Mouse (Mus musculus) limb, embryonic 14.5 days (tissue): Measurements from ENCODE around the gene Rnf24. TPM values are rescaled to one million over a fixed set of nuclear protein-coding genes. Genes with fewer than 3 reads are reported as not detected.
"Not testable (repeated sequence)": the region's sequence is repeated elsewhere in the genome, so short reads cannot be mapped to it uniquely, and the experiment has no call there.

Experiments
- ATAC-seq: fragments of 200-750 bp; cut with Nextera tagmentation; 2 replicates; pipeline ENCODE4 v1.8.0; 2017; ENCODE audit warnings: low read depth, moderate number of reproducible peaks, moderate TSS enrichment; ENCODE audit not compliant: low FRiP score
- DNase-seq: peaks from one replicate; pipeline ENCODE4 v3.0.0-alpha.2; 2015; ENCODE audit warnings: low spot score
- H3K27ac ChIP-seq: fragments of 300-500 bp; sonication (generic); replicated peaks from 2 replicates; pipeline ENCODE4 v1.5.1; 2014; ENCODE audit warnings: low read depth, mild to moderate bottlenecking, low read length, moderate library complexity, mixed read lengths
- H3K27me3 ChIP-seq: fragments of 300-500 bp; sonication (generic); 2 replicates; pipeline ENCODE4 v1.6.1; 2014; ENCODE audit warnings: low read length, mixed read lengths; ENCODE audit not compliant: control insufficient read depth, insufficient read depth
- H3K36me3 ChIP-seq: fragments of 300-500 bp; sonication (generic); 2 replicates; pipeline ENCODE4 v1.6.1; 2014; ENCODE audit warnings: mild to moderate bottlenecking, low read length, moderate library complexity, mixed read lengths; ENCODE audit not compliant: control insufficient read depth, insufficient read depth
- H3K4me1 ChIP-seq: fragments of 300-500 bp; sonication (generic); 2 replicates; pipeline ENCODE4 v1.6.1; 2014; ENCODE audit warnings: antibody characterized with exemption, low read length, mixed read lengths; ENCODE audit not compliant: control insufficient read depth, insufficient read depth
- H3K4me2 ChIP-seq: fragments of 300-500 bp; sonication (generic); replicated peaks from 2 replicates; pipeline ENCODE4 v1.6.1; 2014; ENCODE audit warnings: low read depth, mild to moderate bottlenecking, low read length, moderate library complexity; ENCODE audit not compliant: severe bottlenecking
- H3K4me3 ChIP-seq: fragments of 300-500 bp; sonication (generic); replicated peaks from 2 replicates; pipeline ENCODE4 v1.5.1; 2014; ENCODE audit warnings: low read length
- H3K9ac ChIP-seq: fragments of 300-500 bp; sonication (generic); 2 replicates; pipeline ENCODE4 v1.6.1; 2014; ENCODE audit warnings: mild to moderate bottlenecking, low read depth, low read length, moderate library complexity; ENCODE audit not compliant: severe bottlenecking
- H3K9me3 ChIP-seq: fragments of 300-500 bp; sonication (generic); 2 replicates; pipeline ENCODE4 v1.6.1; 2016; ENCODE audit warnings: low read length; ENCODE audit not compliant: control insufficient read depth
- POLR2A ChIP-seq: fragments of 200-500 bp; IDR thresholded peaks from 2 replicates; pipeline ENCODE4 v1.8.0; 2012; ENCODE audit warnings: inconsistent platforms, mild to moderate bottlenecking, moderate library complexity, borderline replicate concordance; ENCODE audit not compliant: insufficient read depth, insufficient read length; ENCODE audit errors: extremely low read depth
- WGBS: fragments of 180-500 bp; shearing (Covaris S2); extraction: QIAGEN DNeasy Blood & Tissue Kit; methylation state at CpG from one replicate; pipeline ENCODE4 v1.1.7; 2014; 5-methylcytosine and 5-hydroxymethylcytosine counted together
- polyA plus RNA-seq, 2 experiments: library from polyadenylated mRNA; depleted of rRNA in 1 of 2; stranded (reverse) in 1 of 2; unstranded in 1 of 2; fragments of >200 nt; fragmentation: Nextera tagmentation in 1 of 2; extraction: Ambion mirVana in 1 of 2; gene quantifications; 2 replicates each; pipeline versions ENCODE4 v1.2.1 to v1.2.3; 2012 to 2014

Gene Rnf24
- polyA plus RNA-seq, 2 experiments: 7.7 to 14.6 TPM

DNA sequence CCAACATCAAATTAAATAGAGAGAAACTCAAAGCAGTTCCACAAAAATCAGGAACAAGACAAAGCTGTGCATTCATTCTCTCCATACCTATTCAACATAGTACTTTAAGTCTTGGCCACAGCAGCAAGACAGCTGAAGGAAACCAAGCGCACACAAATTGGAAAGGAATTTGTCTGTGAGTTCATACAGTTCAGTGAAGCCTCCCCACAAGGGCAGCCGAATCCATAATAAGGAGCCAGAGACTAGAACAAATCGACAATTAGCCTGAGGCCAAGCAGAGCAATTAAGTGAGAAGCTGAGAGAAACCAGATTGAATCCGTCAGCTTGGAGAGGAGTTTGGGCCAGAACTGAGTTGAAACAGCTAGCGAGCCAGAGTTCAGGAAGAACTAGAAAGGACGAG, 33.3 kb downstream of the Rnf24 start:
- ATAC-seq (no peak), DNase-seq (no peak)
- no peak for TF ChIP-seq POLR2A
- Histone ChIP-seq H3K27ac (no peak overlapping the region), H3K36me3 (no peaks in the 10 kb centered on the region), H3K4me2 (no peak overlapping the region), H3K9ac (no peak overlapping the region), H3K4me3 (no peak overlapping the region), H3K4me1 (peaks cover 5% of the 10 kb centered on the region; the same call in 1 of the 2 replicates), H3K27me3 (no peaks in the 10 kb centered on the region), H3K9me3 (no peaks in the 10 kb centered on the region)
- 83% methylated on average over 6 of the region's 6 CpGs for WGBS

DNA sequence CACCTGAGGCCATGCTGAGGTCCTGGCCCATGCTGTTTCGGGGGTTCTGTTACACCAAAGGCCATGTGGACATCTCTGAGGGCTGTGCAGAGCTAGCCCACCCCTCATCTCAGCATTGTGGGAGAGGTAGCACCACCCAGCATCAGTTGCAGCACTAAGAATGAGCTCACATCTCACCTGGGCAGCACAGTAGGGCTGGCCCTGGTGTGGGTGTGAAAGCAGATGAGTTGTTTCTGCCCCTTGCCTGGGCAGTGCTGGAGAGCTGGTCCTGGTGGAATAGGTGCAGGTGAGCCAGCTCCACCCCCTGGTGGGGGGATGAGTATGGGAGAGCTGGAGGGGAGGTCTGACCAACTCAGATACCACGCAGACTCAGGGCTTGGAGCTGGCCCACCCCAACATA, 36.5 kb downstream of the Rnf24 start:
- DNase-seq (no peak), ATAC-seq (no peak)
- Histone ChIP-seq H3K9me3 (no peaks in the 10 kb centered on the region), H3K27me3 (no peaks in the 10 kb centered on the region), H3K27ac (no peak overlapping the region), H3K4me2 (no peak overlapping the region), H3K4me3 (no peak overlapping the region), H3K36me3 (peaks cover 8% of the 10 kb centered on the region; the same call in 1 of the 2 replicates), H3K9ac (no peak overlapping the region), H3K4me1 (peaks cover 3% of the 10 kb centered on the region; the same call in 1 of the 2 replicates)
- TF ChIP-seq POLR2A: no peak
- 92% methylated on average over 2 of the region's 2 CpGs for WGBS

DNA sequence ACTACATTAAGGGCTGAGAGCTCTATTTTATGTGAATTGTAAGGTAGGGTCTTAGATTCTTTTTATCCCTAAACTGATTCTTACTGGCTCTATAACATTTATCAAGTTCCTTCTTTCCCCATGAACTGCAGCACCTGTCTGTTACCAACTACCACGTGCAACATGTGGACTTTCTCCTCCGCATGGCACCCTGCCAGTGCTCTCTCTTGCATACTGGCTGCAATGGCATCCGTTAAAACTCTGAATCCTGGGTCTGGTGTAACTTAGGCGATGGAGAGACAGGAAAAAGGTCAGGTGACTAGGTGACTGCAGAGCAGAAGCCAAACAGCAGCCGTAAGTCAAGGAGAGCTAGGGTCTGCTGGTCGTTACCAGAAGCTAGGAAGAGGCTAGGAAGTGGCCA, 43.4 kb downstream of the Rnf24 start:
- Histone ChIP-seq H3K4me3 (no peak overlapping the region), H3K27ac (no peak overlapping the region), H3K9ac (no peak overlapping the region), H3K36me3 (peaks cover 13% of the 10 kb centered on the region), H3K4me1 (no peaks in the 10 kb centered on the region), H3K4me2 (no peak overlapping the region), H3K9me3 (no peaks in the 10 kb centered on the region), H3K27me3 (no peaks in the 10 kb centered on the region)
- no peak for DNase-seq
- no peak for ATAC-seq
- no peak for TF ChIP-seq POLR2A
- WGBS: 37% methylated on average over 6 of the region's 6 CpGs

- TF ChIP-seq POLR2A: no peak
- Histone ChIP-seq H3K27me3 (no peaks in the 10 kb centered on the region), H3K4me3 (no peak overlapping the region), H3K4me1 (no peaks in the 10 kb centered on the region), H3K9me3 (no peaks in the 10 kb centered on the region), H3K36me3 (peaks cover 25% of the 10 kb centered on the region), H3K9ac (no peak overlapping the region), H3K27ac (no peak overlapping the region), H3K4me2 (no peak overlapping the region)
- DNase-seq (no peak), ATAC-seq (no peak)
- whole genome bisulfite sequencing: 82% methylated on average over 2 of the region's 2 CpGs
Observed at GRCm38 (mm10) chr2:131307822-131308221, 44.9 kb downstream of the Rnf24 start.

- DNase-seq (no peak), ATAC-seq (no peak)
- H3K4me3 ChIP-seq: no peak overlapping the region
- no peaks in the 10 kb centered on the region for H3K27me3 ChIP-seq
- H3K4me1 ChIP-seq: no peaks in the 10 kb centered on the region
- H3K9ac ChIP-seq: no peak overlapping the region
- no peaks in the 10 kb centered on the region for H3K9me3 ChIP-seq
- no peak overlapping the region for H3K4me2 ChIP-seq
- 84% methylated on average over 5 of the region's 5 CpGs for WGBS
- H3K36me3 ChIP-seq: peaks cover 25% of the 10 kb centered on the region
- no peak overlapping the region for H3K27ac ChIP-seq
- TF ChIP-seq POLR2A: no peak
Observed at GRCm38 (mm10) chr2:131307391-131307790, 45.3 kb downstream of the Rnf24 start.

DNA sequence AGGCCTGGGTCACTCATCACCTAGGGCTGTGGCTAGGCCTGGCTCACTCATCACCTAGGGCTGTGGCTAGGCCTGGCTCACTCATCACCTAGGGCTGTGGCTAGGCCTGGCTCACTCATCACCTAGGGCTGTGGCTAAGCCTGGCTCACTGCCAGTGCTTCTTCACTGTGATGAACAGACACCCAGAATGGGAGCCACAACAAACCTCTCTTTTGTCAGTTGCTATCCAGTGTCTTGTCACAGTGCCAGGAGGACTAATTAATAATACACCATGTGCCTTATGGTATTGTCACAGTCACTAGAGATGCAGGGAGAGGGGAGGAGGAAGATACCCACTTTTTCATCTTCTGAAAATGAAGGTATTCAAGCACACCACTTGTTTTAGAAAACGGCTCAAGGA, 47.5 kb downstream of the Rnf24 start:
- H3K9ac ChIP-seq, H3K27ac ChIP-seq, ATAC-seq, H3K9me3 ChIP-seq, H3K4me1 ChIP-seq, DNase-seq, H3K4me2 ChIP-seq, H3K4me3 ChIP-seq, H3K27me3 ChIP-seq: not testable (repeated sequence)
- WGBS: 83% methylated on average over 1 of the region's 1 CpGs
- peaks cover 18% of the 10 kb centered on the region for H3K36me3 ChIP-seq
